Mouse (Mus musculus) adrenal gland, postnatal 36 days (tissue): ENCODE data around the gene Chrm1. TPM values are rescaled to one million over a fixed set of nuclear protein-coding genes. Genes with fewer than 3 reads are reported as not detected.
"Not testable (repeated sequence)": the region's sequence is repeated elsewhere in the genome, so short reads cannot be mapped to it uniquely, and the experiment has no call there.

Experiments used
- DNase-seq, 2 experiments: peaks; one replicate each; pipeline ENCODE4 v3.0.0; 2021; ENCODE audit warnings: mixed read lengths in 1 of 2
- total RNA-seq, 2 experiments: library from RNA; stranded (reverse); gene quantifications; 2 replicates each; pipeline ENCODE4 v1.2.3; 2021

Gene Chrm1
- total RNA-seq, 2 experiments from 2014 or later = 1.3 TPM

DNA sequence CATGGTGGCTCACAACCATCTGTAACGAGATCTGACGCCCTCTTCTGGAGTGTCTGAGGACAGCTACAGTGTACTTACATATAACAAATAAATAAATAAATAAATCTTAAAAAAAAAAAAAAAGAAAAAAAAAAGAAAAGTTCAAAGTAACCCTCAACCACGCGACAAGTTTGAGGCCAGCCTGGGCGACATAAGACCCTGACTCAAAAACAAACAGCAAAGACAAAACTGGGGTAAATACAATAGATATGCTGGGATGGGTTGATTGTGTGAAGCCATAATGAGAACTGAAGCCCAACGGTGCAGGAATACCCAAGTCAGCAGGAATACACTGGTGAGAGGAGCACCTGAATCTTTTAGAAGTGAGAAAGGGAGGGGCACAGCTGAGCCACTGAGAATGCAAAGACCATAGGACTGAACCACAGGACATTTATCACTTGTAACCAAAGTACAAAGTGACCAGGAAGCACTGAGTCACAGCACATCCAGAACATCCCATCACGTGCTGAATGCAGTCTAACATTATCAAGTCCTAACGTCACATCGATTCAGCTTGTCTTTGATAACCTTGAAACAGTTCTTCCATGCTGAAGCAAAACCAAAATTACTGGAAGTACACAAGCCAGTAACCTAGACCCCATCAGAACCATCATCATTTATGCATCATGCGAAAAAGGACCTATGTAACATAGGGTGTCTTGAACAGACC, 53.3 kb downstream of the Chrm1 start:
- DNase-seq = no peak

DNA sequence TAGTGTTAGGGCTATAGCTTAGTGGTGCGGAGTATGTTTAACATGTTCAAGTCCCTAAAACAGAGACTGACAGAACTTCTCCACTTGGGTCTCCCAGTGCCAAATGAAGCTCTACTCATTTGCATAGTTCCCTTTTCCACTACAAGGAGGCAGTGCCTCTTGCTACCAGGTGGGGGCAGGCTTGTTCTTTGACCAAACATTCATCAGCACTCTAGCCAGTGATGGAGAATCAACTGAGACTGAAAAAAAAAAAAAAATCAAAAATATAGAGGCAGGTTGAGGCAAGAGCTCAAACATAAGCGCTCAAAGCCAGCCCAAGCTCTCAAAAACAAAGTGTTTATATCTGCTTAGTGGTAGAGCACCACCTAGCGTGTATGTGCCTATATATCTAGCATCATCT, 54.8 kb downstream of the Chrm1 start:
- peak; percentile 58 to 80 for DNase-seq

- not testable (repeated sequence) for DNase-seq
These were observed 55.4 kb downstream of the Chrm1 start for GRCm38 (mm10) chr19:8719037-8719436.

GRCm38 (mm10) chr19:8721378-8721777, 57.8 kb downstream of the Chrm1 start:
- no peak for DNase-seq

GRCm38 (mm10) chr19:8722021-8722420, 58.4 kb downstream of the Chrm1 start:
- no peak for DNase-seq

DNA sequence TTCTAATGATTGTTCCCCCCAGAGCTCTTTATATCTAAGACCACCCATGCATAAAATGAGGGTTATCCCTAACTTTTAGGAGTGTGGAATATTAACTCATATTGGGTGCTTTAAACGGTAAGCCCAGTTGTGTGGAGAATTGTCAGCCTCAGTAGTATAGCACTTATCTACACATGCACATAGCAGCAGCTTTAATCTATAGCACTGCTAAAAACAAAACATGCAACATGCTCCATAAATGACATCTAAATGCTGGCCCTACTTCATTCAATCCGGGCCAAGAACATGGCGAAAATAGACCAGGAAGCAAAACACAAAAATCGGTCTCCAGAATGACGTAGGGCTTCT, 58.9 kb downstream of the Chrm1 start:
- DNase-seq = no peak

DNA sequence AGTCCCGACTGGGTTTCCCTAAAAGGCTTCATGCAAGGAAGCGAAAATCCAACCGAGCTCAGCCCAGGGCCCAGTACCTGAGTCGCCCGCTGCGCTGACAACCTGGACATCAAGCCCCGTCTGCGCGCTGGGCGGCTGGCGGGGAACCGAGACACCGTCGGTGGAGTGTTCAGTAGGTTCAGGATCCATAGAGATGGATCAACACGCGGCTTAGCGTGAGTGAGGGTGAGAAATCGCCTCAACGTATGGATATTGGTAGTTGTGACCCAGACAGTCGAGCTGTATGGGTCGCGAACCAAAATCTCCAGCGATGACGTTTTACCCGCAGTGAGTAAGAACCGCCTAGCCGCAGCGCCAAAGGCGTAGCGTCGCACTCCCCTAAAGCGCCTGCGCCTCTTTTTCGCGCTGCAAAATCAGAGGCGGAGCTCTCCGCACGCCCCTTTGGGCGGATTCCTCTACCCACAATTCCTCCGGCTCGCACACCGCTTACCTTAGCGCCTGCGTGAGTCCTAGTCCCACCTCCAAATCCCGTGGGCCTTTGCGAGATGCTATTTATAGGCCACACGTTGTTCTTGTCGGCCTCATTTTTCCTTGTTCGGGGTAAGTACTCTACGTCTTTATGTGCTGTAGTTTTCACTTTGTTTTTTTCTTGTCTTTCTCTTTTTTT, 59.5 kb downstream of the Chrm1 start, which contains the start of gene Slc3a2:
TSS of gene Slc3a2 (minus strand) at position 463 of the 667 bp plus-strand sequence.
- peak; percentile 95 to 96 for DNase-seq

GRCm38 (mm10) chr19:8723574-8724346, 60.2 kb downstream of the Chrm1 start:
- DNase-seq = no peak

DNA sequence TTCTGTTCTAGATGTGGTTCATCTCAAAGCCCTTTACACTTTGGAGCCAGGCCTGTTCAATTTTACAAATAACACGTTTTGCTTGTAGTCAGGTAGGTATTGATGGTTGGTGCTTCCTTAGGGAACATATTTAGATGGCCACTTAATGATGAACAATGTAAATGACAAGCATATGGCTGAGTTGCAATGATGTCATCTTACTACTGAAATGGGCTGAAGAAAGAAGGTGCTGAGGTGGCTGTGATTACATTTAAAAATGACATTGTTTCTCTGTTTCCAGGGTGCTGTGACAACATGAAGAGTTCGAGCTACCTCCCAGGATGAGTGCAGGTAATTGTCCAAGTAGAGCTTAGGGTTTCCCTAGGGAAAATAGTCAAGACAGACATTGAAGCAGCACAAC, 60.8 kb downstream of the Chrm1 start:
- DNase-seq = no peak

DNA sequence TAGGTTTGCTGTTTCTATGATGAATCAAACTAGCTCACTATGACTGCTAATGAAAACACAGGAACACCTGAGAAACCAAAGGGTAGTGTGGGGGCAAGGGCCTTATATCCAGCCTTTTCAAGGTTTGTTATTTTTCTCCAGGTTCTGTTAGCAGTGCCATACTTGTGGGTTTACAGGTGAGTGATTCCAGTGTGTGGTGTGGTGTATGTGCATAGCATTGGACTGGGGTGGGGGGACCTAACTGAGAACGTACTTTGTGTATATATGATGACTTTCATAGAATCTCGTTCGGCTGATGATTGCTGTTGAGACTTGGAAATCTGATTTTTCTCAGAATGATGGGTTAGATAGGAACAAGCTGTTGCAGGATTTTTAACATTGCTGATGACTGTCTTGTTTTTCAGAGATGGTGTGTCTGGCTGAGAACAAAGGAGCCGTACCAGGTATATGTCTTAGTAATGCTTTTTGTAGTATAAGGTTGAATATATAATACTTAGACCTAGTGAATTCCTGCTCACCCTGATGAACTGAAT, 61.6 kb downstream of the Chrm1 start:
- DNase-seq = no peak

DNA sequence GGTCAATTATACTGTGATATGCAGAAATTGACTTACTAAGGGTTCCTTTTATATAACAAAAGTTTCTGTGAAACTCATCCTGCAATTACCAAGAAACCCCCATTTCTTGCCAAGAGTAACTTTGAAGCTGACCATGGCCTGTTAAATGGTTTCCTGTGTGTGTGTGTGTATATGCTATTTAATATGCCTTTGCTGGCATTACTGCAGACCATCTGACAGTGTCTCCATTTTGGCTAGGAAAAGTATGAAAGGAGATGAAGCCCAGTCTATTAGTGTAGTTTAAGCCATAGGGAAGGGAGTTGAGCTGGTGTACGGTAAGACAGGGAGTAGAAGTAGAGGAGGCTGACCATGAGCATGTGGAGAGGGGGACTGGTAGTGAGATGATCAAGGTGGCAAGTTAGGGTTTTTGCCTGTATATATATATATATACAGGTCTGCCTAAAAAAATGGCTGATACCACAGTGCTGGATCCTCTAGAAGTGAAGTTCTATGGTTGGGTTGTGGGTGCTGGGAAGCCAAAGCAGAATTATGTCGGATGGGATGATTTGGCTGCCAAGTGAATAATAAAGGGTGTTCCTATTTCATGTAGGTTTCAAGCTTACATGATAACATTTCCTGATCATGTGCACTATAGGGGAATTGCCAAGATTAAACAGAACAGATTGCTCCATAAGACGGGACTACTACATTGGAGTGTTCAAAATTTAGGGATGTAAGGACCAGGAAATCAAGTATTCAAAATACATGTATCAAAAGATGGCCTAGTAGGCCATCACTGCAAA, 63.2 kb downstream of the Chrm1 start:
- DNase-seq = no peak

DNA sequence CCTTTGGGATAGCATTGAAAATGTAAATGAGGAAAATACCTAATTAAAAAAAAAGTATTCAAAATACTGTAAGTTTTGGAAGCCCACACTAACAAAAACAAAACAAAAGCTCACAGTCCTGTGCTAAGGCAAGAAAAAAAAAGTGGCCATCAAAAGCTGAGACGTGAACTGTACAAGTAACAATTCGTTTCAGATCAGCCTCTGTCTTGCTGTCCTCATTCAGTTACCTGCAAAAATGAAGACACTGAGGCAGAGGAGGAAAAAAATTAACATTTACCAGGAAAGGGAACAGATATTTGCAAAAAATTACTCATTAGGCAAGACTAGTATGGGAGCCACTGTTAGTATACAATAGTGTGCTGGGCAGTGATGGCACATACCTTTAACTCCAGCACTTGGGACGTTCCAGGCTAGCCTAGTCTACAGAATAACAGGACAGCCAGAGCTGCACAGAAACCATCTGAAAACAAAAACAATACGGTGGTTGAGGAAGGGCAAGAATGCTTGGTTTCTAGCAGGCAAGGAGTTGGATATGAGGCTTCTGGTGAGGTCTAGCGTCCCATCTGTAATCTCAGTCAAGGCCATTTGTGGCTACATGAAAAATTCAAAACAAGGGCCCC, 64.0 kb downstream of the Chrm1 start:
- no peak for DNase-seq

DNA sequence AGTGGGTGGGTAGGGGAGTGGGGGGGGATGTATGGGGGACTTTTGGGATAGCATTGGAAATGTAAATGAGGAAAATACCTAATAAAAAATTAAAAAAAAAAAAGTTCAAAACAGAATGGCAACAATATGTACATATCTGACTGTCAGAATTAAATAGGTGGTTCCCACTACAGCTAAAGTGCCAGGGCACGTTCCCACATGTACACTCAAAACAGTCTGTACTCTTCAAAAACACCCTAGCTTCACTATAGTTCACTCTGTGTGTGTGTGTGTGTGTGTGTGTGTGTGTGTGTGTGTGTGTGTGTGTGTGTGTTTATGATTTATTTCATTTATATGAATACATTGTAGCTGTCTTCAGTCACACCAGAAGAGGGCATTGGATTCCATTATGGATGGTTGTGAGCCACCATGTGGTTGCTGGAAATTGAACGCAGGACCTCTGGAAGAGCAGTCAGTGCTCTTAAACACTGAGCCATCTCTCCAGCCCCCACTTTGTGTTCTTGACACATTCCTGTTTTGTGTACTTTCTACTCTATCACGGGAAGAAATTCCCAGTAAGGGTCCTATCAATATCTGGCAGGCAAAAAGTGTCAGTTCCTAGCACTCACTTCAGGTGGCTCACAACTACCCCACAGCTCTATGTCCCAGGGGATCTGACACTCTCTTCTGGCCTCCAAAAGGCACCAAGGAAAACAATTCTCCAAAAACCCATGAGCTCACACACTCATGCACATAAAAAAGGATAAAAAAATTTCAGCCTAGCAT, 64.9 kb downstream of the Chrm1 start:
- DNase-seq = not testable (repeated sequence)

Other genes starting within 250 kb of the Chrm1 start
- under 1 TPM in 1 of 2 experiments, not detected in 1; 0.36 TPM for gene Slc22a8, start 72.5 kb upstream of the Chrm1 start, total RNA-seq
- not detected for gene Slc22a6, start 45.8 kb upstream of the Chrm1 start, total RNA-seq
- gene Slc3a2, start 59.6 kb downstream of the Chrm1 start, total RNA-seq = 100 to 1,000 TPM; 354 to 445 TPM
- 10 to 100 TPM; 52.3 to 71.2 TPM for gene Wdr74, start 72.0 kb downstream of the Chrm1 start, total RNA-seq
- 1 to 10 TPM in 1 of 2 experiments, under 1 TPM in 1; 0.82 to 1.0 TPM for gene 1700092M07Rik, start 76.9 kb downstream of the Chrm1 start, total RNA-seq
- gene Stx5a, start 77.6 kb downstream of the Chrm1 start, total RNA-seq = 10 to 100 TPM; 83.6 to 92.9 TPM
- gene Nxf1, start 93.3 kb downstream of the Chrm1 start, total RNA-seq = 100 to 1,000 TPM in 1 of 2 experiments, 10 to 100 TPM in 1; 94.7 to 144 TPM
- gene Tmem223, start 107.2 kb downstream of the Chrm1 start, total RNA-seq = 100 to 1,000 TPM; 113 to 127 TPM
- gene Tmem179b, start 110.7 kb downstream of the Chrm1 start, total RNA-seq = 10 to 100 TPM; 44.8 to 69.2 TPM
- 10 to 100 TPM; 11.2 to 16.7 TPM for gene Taf6l, start 122.6 kb downstream of the Chrm1 start, total RNA-seq
- gene Polr2g, start 134.8 kb downstream of the Chrm1 start, total RNA-seq = 10 to 100 TPM; 90.5 to 98.5 TPM
- gene Zbtb3, start 138.8 kb downstream of the Chrm1 start, total RNA-seq = 1 to 10 TPM; 2.0 to 2.9 TPM
- gene Ttc9c, start 155.5 kb downstream of the Chrm1 start, total RNA-seq = 10 to 100 TPM; 31.7 to 32.2 TPM
- gene Hnrnpul2, start 156.2 kb downstream of the Chrm1 start, total RNA-seq = 10 to 100 TPM; 61.8 to 67.6 TPM
- 1 to 10 TPM in 1 of 2 experiments, not detected in 1; 1.7 TPM for gene AC129217.1, start 166.0 kb downstream of the Chrm1 start, total RNA-seq
- 100 to 1,000 TPM; 132 to 176 TPM for gene Bscl2, start 173.7 kb downstream of the Chrm1 start, total RNA-seq
- 1 to 10 TPM; 5.2 to 5.4 TPM for gene Gng3, start 175.4 kb downstream of the Chrm1 start, total RNA-seq
- gene Lrrn4cl, start 187.0 kb downstream of the Chrm1 start, total RNA-seq = 1 to 10 TPM; 4.2 to 4.5 TPM
- gene Ubxn1, start 207.7 kb downstream of the Chrm1 start, total RNA-seq = 100 to 1,000 TPM; 177 to 218 TPM
- 10 to 100 TPM; 49.9 to 79.8 TPM for gene Uqcc3, start 217.1 kb downstream of the Chrm1 start, total RNA-seq
- gene Lbhd1, start 219.9 kb downstream of the Chrm1 start, total RNA-seq = 10 to 100 TPM in 1 of 2 experiments, 1 to 10 TPM in 1; 5.3 to 17.6 TPM
- gene Gm49403, start 220.1 kb downstream of the Chrm1 start, total RNA-seq = not detected
- gene 1810009A15Rik, start 225.1 kb downstream of the Chrm1 start, total RNA-seq = 10 to 100 TPM; 49.6 to 50.3 TPM
- 1 to 10 TPM; 1.0 to 4.2 TPM for gene Gm49416, start 225.1 kb downstream of the Chrm1 start, total RNA-seq
- gene Ints5, start 229.2 kb downstream of the Chrm1 start, total RNA-seq = 10 to 100 TPM; 23.7 to 25.8 TPM
- gene Ganab, start 234.3 kb downstream of the Chrm1 start, total RNA-seq = 100 to 1,000 TPM; 190 to 201 TPM